Mouse (Mus musculus): ENCODE results near the gene Mmp14. TPM values are rescaled to one million over a fixed set of nuclear protein-coding genes. Genes with fewer than 3 reads are reported as not detected.

Gene Mmp14
- polyA plus RNA-seq, 1 experiment from 2014 or later, result 127 TPM

GRCm38 (mm10) chr14:54480673-54481072 lies 49.3 kb downstream of the Mmp14 start:
- H3K27me3 ChIP-seq (replicated peaks), result peaks cover 30% of the 10 kb centered on the region
- no peak overlapping the region for H3K4me3 ChIP-seq

GRCm38 (mm10) chr14:54481402-54481801 lies 50.0 kb downstream of the Mmp14 start:
- no peak overlapping the region for H3K4me2 ChIP-seq
- H3K36me3 ChIP-seq, result no peaks in the 10 kb centered on the region
- no peaks in the 10 kb centered on the region for H3K9me3 ChIP-seq (replicated peaks)
- H3K4me1 ChIP-seq (replicated peaks), result peaks cover 17% of the 10 kb centered on the region
- no peak overlapping the region for H3K27ac ChIP-seq (ENCODE audit: poor library complexity, severe bottlenecking)
- H3K9ac ChIP-seq, result no peak overlapping the region
- WGBS, result 64% methylated on average over 8 of the region's 8 CpGs
- no peak overlapping the region for H3K4me3 ChIP-seq
- H3K27me3 ChIP-seq (replicated peaks), result peaks cover 30% of the 10 kb centered on the region
- ATAC-seq (ENCODE audit: insufficient number of reproducible peaks, low FRiP score), result no peak

More at GRCm38 (mm10) chr14:54480673-54481072, 49.3 kb downstream of the Mmp14 start:
- no peak overlapping the region for H3K4me2 ChIP-seq
- H3K4me1 ChIP-seq (replicated peaks), result peaks cover 20% of the 10 kb centered on the region
- no peak overlapping the region for H3K27ac ChIP-seq (ENCODE audit: poor library complexity, severe bottlenecking)
- no peak overlapping the region for H3K9ac ChIP-seq
- WGBS, result 60% methylated on average over 6 of the region's 6 CpGs
- no peaks in the 10 kb centered on the region for H3K36me3 ChIP-seq
- no peak for ATAC-seq (ENCODE audit: insufficient number of reproducible peaks, low FRiP score)
- no peaks in the 10 kb centered on the region for H3K9me3 ChIP-seq (replicated peaks)

DNA sequence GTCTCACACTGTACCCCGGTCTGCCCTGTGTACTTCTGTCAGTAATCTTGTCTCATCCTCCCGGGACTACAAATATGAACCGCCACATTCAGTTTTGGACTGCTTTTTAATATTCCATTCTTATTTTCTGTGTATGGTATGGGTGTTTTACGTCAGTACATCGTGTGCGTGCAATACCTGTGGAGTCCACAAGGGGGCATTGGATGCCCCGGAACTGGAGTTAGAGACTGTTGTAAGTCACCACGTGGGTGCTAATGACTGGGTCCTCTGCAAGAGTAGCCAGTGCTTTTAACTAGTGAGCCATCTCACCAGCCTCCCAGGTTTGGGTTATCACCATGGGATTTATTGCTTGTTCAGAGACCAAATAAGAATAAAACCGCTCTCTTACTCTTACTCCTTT lies 51.1 kb downstream of the Mmp14 start:
- WGBS, result 39% methylated on average over 9 of the region's 9 CpGs
- no peak for ATAC-seq (ENCODE audit: insufficient number of reproducible peaks, low FRiP score)
- no peak overlapping the region for H3K27ac ChIP-seq (ENCODE audit: poor library complexity, severe bottlenecking)
- peaks cover 28% of the 10 kb centered on the region for H3K27me3 ChIP-seq (replicated peaks)
- H3K4me2 ChIP-seq, result no peak overlapping the region
- H3K4me1 ChIP-seq (replicated peaks), result 0 out of 2 replicates have a peak, but pooled peaks cover 10% of the 10 kb centered on the region
- H3K9me3 ChIP-seq (replicated peaks), result no peaks in the 10 kb centered on the region
- no peak overlapping the region for H3K9ac ChIP-seq
- no peaks in the 10 kb centered on the region for H3K36me3 ChIP-seq
- no peak overlapping the region for H3K4me3 ChIP-seq

GRCm38 (mm10) chr14:54485899-54486298 lies 54.5 kb downstream of the Mmp14 start:
- no peak for ATAC-seq (ENCODE audit: insufficient number of reproducible peaks, low FRiP score)
- Histone ChIP-seq H3K4me1 (replicated peaks) (no peaks in the 10 kb centered on the region), H3K4me3 (no peak overlapping the region), H3K36me3 (no peaks in the 10 kb centered on the region), H3K9ac (no peak overlapping the region), H3K9me3 (replicated peaks) (no peaks in the 10 kb centered on the region), H3K27ac (ENCODE audit: poor library complexity, severe bottlenecking) (no peak overlapping the region), H3K27me3 (replicated peaks) (0 out of 2 replicates have a peak, but pooled peaks cover under 1% of the 10 kb centered on the region), H3K4me2 (no peak overlapping the region)
- 78% methylated on average over 7 of the region's 7 CpGs for WGBS

DNA sequence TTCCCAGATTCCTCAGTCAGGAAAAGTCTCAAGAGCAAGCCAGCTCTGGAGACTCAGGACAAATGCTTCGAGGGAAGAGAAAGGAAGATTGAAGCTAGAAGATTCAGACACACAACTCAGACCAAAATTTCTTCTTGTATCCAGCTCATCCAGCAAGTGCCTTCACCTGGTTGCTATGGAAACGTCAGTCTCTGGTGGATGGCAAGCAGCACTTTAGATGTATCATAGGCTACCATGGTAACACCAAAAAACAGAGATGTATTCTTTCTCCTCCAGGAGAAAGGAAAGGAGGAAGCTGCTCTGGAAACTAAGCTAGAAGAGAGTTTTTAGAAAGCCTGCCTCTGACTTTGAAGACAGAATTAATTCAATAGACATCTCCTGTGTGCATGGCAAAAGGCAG lies 56.3 kb downstream of the Mmp14 start:
- Histone ChIP-seq H3K4me3 (no peak overlapping the region), H3K36me3 (no peaks in the 10 kb centered on the region), H3K4me1 (replicated peaks) (no peaks in the 10 kb centered on the region), H3K9ac (no peak overlapping the region), H3K4me2 (no peak overlapping the region), H3K27me3 (replicated peaks) (no peaks in the 10 kb centered on the region), H3K27ac (ENCODE audit: poor library complexity, severe bottlenecking) (no peak overlapping the region), H3K9me3 (replicated peaks) (no peaks in the 10 kb centered on the region)
- ATAC-seq (ENCODE audit: insufficient number of reproducible peaks, low FRiP score), result no peak
- WGBS, result 47% methylated on average over 2 of the region's 2 CpGs

- Histone ChIP-seq H3K4me1 (replicated peaks) (no peaks in the 10 kb centered on the region), H3K27ac (ENCODE audit: poor library complexity, severe bottlenecking) (no peak overlapping the region), H3K36me3 (no peaks in the 10 kb centered on the region), H3K4me2 (no peak overlapping the region), H3K9ac (no peak overlapping the region), H3K9me3 (replicated peaks) (no peaks in the 10 kb centered on the region), H3K4me3 (no peak overlapping the region), H3K27me3 (replicated peaks) (no peaks in the 10 kb centered on the region)
- ATAC-seq (ENCODE audit: insufficient number of reproducible peaks, low FRiP score), result no peak
These were observed 56.9 kb downstream of the Mmp14 start for GRCm38 (mm10) chr14:54488350-54488749.

- Histone ChIP-seq H3K4me2 (no peak overlapping the region), H3K27ac (ENCODE audit: poor library complexity, severe bottlenecking) (no peak overlapping the region), H3K36me3 (no peaks in the 10 kb centered on the region), H3K9ac (no peak overlapping the region), H3K27me3 (replicated peaks) (no peaks in the 10 kb centered on the region), H3K9me3 (replicated peaks) (no peaks in the 10 kb centered on the region), H3K4me1 (replicated peaks) (no peaks in the 10 kb centered on the region), H3K4me3 (no peak overlapping the region)
- 62% methylated on average over 18 of the region's 18 CpGs for WGBS
- ATAC-seq (ENCODE audit: insufficient number of reproducible peaks, low FRiP score), result no peak
These were observed 61.1 kb downstream of the Mmp14 start for GRCm38 (mm10) chr14:54492345-54493131.

DNA sequence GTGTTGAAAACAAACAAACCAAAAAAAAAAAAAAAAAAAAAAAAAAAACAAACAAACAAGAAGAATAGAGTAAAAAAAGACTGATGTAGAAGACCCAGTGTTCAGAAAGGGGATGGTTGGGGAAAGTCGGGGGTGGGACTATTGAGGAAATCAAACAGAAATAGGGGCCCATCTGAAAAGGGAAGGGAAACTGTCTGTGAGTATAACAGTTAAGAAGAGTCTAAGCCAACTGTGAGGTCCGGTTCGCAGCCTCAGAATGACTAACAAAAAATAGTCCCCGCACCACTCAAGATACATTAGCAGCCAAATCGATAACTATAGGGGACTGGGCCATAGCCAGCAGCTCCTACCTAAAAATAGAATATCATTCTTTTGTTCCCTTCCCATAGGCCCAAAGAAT lies 61.8 kb downstream of the Mmp14 start:
- 85% methylated on average over 5 of the region's 5 CpGs for WGBS
- Histone ChIP-seq H3K4me3 (no peak overlapping the region), H3K27ac (ENCODE audit: poor library complexity, severe bottlenecking) (no peak overlapping the region), H3K4me1 (replicated peaks) (no peaks in the 10 kb centered on the region), H3K36me3 (no peaks in the 10 kb centered on the region), H3K27me3 (replicated peaks) (no peaks in the 10 kb centered on the region), H3K4me2 (no peak overlapping the region), H3K9ac (no peak overlapping the region), H3K9me3 (replicated peaks) (no peaks in the 10 kb centered on the region)
- no peak for ATAC-seq (ENCODE audit: insufficient number of reproducible peaks, low FRiP score)

GRCm38 (mm10) chr14:54494234-54494633 lies 62.8 kb downstream of the Mmp14 start:
- 3% methylated on average over 3 of the region's 3 CpGs for WGBS
- H3K4me2 ChIP-seq, result no peak overlapping the region
- H3K9ac ChIP-seq, result no peak overlapping the region
- H3K9me3 ChIP-seq (replicated peaks), result no peaks in the 10 kb centered on the region
- no peaks in the 10 kb centered on the region for H3K36me3 ChIP-seq
- no peaks in the 10 kb centered on the region for H3K27me3 ChIP-seq (replicated peaks)
- no peaks in the 10 kb centered on the region for H3K4me1 ChIP-seq (replicated peaks)
- H3K4me3 ChIP-seq, result no peak overlapping the region
- ATAC-seq (ENCODE audit: insufficient number of reproducible peaks, low FRiP score), result peak; percentile 42; the same call in 1 of the 2 replicates
- no peak overlapping the region for H3K27ac ChIP-seq (ENCODE audit: poor library complexity, severe bottlenecking)

Other genes with a start within 250 kb of the Mmp14 start
- gene Dad1, start 177.5 kb upstream of the Mmp14 start, polyA plus RNA-seq (2016; fragmentation: Nextera tagmentation; extraction: Ambion mirVana), result 365 and 374 TPM in 2 replicates
- 87.6 and 90.2 TPM in 2 replicates for gene Abhd4, start 177.4 kb upstream of the Mmp14 start, polyA plus RNA-seq (2016; fragmentation: Nextera tagmentation; extraction: Ambion mirVana)
- gene Olfr49, start 146.7 kb upstream of the Mmp14 start, polyA plus RNA-seq (2016; fragmentation: Nextera tagmentation; extraction: Ambion mirVana), result not detected in 2 replicates
- gene Oxa1l, start 70.8 kb upstream of the Mmp14 start, polyA plus RNA-seq (2016; fragmentation: Nextera tagmentation; extraction: Ambion mirVana), result 53.3 and 57.6 TPM in 2 replicates
- gene Slc7a7, start 13.8 kb upstream of the Mmp14 start, polyA plus RNA-seq (2016; fragmentation: Nextera tagmentation; extraction: Ambion mirVana), result 8.0 and 8.3 TPM in 2 replicates
- 284 and 290 TPM in 2 replicates for gene Mrpl52, start 4.7 kb upstream of the Mmp14 start, polyA plus RNA-seq (2016; fragmentation: Nextera tagmentation; extraction: Ambion mirVana)
- 50.3 and 55.8 TPM in 2 replicates for gene Lrp10, start 32.5 kb downstream of the Mmp14 start, polyA plus RNA-seq (2016; fragmentation: Nextera tagmentation; extraction: Ambion mirVana)
- gene Rem2, start 44.5 kb downstream of the Mmp14 start, polyA plus RNA-seq (2016; fragmentation: Nextera tagmentation; extraction: Ambion mirVana), result 1.9 and 2.4 TPM in 2 replicates
- 63.5 and 65.0 TPM in 2 replicates for gene Prmt5, start 85.9 kb downstream of the Mmp14 start, polyA plus RNA-seq (2016; fragmentation: Nextera tagmentation; extraction: Ambion mirVana)
- 38.0 and 46.3 TPM in 2 replicates for gene Haus4, start 123.0 kb downstream of the Mmp14 start, polyA plus RNA-seq (2016; fragmentation: Nextera tagmentation; extraction: Ambion mirVana)
- gene Ajuba, start 145.9 kb downstream of the Mmp14 start, polyA plus RNA-seq (2016; fragmentation: Nextera tagmentation; extraction: Ambion mirVana), result 39.5 and 40.7 TPM in 2 replicates
- 6.4 and 6.8 TPM in 2 replicates for gene 4931414P19Rik, start 174.4 kb downstream of the Mmp14 start, polyA plus RNA-seq (2016; fragmentation: Nextera tagmentation; extraction: Ambion mirVana)
- 300 and 308 TPM in 2 replicates for gene Psmb5, start 186.4 kb downstream of the Mmp14 start, polyA plus RNA-seq (2016; fragmentation: Nextera tagmentation; extraction: Ambion mirVana)
- not detected in 2 replicates for gene Psmb11, start 189.8 kb downstream of the Mmp14 start, polyA plus RNA-seq (2016; fragmentation: Nextera tagmentation; extraction: Ambion mirVana)
- not detected in 2 replicates for gene Gm17606, start 209.3 kb downstream of the Mmp14 start, polyA plus RNA-seq (2016; fragmentation: Nextera tagmentation; extraction: Ambion mirVana)
- 3.1 and 3.3 TPM in 2 replicates for gene Cdh24, start 209.8 kb downstream of the Mmp14 start, polyA plus RNA-seq (2016; fragmentation: Nextera tagmentation; extraction: Ambion mirVana)

Measured in heart, embryonic 12.5 days (tissue).